Mouse (Mus musculus) heart, adult 2 months (tissue): ENCODE measurements at regions not wholly inside any gene's neighbourhood (a gene's known extent, or its start where the extent isn't known, plus 50 kb on each side); places are given as distances from the start of the nearest gene placed in this dataset.

Experiments used
- CTCF ChIP-seq: fragments of 200-600 bp; IDR thresholded peaks from 2 replicates; pipeline ENCODE4 v1.8.1; 2022; ENCODE audit warnings: antibody characterized with exemption, mild to moderate bottlenecking, moderate library complexity
- EP300 ChIP-seq: fragments of 200-500 bp; IDR thresholded peaks from 2 replicates; pipeline ENCODE4 v1.6.1; 2011; ENCODE audit warnings: low read depth, low read length, control low read depth; ENCODE audit not compliant: insufficient read depth
- POLR2A ChIP-seq: fragments of 200-500 bp; IDR thresholded peaks from 2 replicates; pipeline ENCODE4 v1.6.1; 2011; ENCODE audit warnings: mild to moderate bottlenecking, low read depth, low read length, control low read depth; ENCODE audit not compliant: insufficient read depth

GRCm38 (mm10) chr11:21037267-21037906 lies 53.7 kb upstream of the Peli1 start:
- no peak for TF ChIP-seq POLR2A
- TF ChIP-seq CTCF: no peak
- no peak for TF ChIP-seq EP300
